Mouse (Mus musculus): Measurements from ENCODE around the gene Cbs.

GRCm38 (mm10) chr17:31674426-31674825, 37.4 kb upstream of the Cbs start:
- TF ChIP-seq ZNF384 (IDR thresholded peaks at IDR 0.05; ENCODE audit: low read depth, low read length) (no peak), BHLHE40 (IDR thresholded peaks at IDR 0.05; ENCODE audit: low read depth, low read length) (no peak), USF2 (conservative IDR thresholded peaks at IDR 0.05; ENCODE audit: low read depth, low read length) (no peak), TBP (conservative IDR thresholded peaks at IDR 0.05; ENCODE audit: low read depth, low read length) (no peak), CTCF (conservative IDR thresholded peaks at IDR 0.05 in 1 of 2, IDR thresholded peaks at IDR 0.05 in 1 of 2; ENCODE audit: low read depth in 2 of 2, low read length in 2 of 2) (no peak), UBTF (IDR thresholded peaks at IDR 0.05; ENCODE audit: low read depth, low read length) (no peak), NRF1 (IDR thresholded peaks at IDR 0.05; ENCODE audit: low read depth, low read length) (no peak), EP300 (IDR thresholded peaks at IDR 0.05; ENCODE audit: low read length) (no peak), MEF2A (IDR thresholded peaks at IDR 0.05; ENCODE audit: borderline replicate concordance, low read depth, low read length) (no peak), POLR2A (IDR thresholded peaks at IDR 0.05; ENCODE audit: low read depth, low read length) (no peak), POLR2AphosphoS2 (IDR thresholded peaks at IDR 0.05; ENCODE audit: low read depth, low read length) (no peak), TCF12 (IDR thresholded peaks at IDR 0.05; ENCODE audit: low read depth, low read length) (no peak), USF1 (IDR thresholded peaks at IDR 0.05; ENCODE audit: low read depth, low read length) (no peak), HCFC1 (IDR thresholded peaks at IDR 0.05; ENCODE audit: low read depth, low read length) (no peak)

Data from CH12.LX (cell line).